Mouse (Mus musculus): Measurements from ENCODE around the gene Adgrg2.

Adgrg2 gene

DNA sequence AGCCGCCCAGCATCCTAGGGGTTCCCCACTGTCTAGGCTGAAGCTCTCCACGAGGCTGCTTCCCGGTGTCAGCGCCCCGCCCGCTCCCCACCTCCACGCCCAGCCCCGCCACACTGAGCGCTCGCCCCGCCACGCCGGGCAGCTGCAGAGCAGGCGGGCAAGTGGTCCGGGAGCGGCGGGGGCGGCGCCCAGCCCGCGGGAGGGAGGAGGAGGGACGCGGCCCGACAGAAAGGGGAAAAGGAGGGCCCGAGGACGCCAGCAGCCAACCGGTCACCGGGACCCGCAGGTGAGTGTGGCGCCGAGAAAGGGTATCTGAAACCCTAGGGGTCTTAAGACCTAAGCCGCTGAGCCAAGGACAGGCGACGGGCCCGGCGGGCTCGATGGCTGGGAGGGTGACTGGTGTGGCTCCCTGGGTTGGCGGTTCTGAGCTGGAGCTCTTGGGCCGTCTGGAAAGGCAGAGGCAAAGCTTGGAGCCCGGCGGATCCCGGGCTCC is at the start of gene Adgrg2:
Adgrg2 (plus strand) TSS at position 227 of the 493 bp plus-strand sequence.
- no peak for DNase-seq (ENCODE audit: low spot score)

- DNase-seq (ENCODE audit: low spot score), result no peak
These were observed 39.5 kb upstream of the Adgrg2 start for GRCm38 (mm10) chrX:160350995-160351394.

DNA sequence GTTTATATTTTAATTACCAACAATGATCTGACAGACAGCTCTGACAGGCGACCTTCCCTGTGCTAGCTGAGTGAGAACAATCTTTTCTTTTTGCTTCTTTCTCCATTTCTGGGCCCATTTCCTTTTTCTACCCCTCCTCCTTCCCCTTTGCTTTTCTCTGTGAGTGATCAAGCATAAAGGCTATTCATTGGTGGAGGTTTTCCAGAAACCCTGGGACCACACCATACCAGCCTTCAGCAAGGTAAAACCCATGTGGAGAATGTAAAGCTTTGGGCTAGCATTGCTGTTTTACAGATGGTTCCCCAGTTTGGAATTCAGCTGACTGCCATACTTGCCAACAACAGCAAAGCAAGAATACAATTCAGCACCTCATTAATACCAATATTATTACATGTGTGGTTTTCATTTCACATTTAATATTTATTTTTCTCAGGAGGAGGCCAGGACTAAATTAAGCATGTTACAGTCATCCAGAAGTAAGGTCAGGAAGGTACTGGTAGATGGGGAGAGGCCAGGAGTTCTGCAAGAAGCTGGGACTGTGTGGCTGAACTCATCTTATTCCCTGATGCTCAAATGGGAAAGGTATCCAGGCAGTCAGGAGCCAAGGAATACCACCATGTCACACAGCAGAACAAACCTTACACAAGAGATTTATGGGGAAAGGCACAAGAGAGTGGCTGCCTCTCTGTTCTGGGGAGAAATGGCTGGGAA is 38.4 kb upstream of the Adgrg2 start:
- no peak for DNase-seq (ENCODE audit: low spot score)

GRCm38 (mm10) chrX:160384748-160385501 is 5.6 kb upstream of the Adgrg2 start:
- DNase-seq (ENCODE audit: low spot score), result no peak

DNA sequence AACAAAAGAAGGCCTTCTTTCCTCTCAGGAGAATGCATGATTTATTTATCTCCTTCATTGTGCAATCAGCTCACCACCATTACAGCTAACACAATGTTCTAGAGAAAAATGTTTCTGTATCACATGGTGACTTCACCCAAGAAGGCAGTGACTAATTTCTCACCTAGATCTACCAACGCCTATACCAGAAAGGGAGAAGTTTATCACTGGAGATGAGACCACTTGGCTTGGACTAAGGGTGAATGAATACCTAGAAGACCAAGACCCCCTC is 5.1 kb upstream of the Adgrg2 start:
- no peak for DNase-seq (ENCODE audit: low spot score)

- DNase-seq (ENCODE audit: low spot score), result no peak
These were observed 22.5 kb downstream of the Adgrg2 start for GRCm38 (mm10) chrX:160412930-160413453.

DNA sequence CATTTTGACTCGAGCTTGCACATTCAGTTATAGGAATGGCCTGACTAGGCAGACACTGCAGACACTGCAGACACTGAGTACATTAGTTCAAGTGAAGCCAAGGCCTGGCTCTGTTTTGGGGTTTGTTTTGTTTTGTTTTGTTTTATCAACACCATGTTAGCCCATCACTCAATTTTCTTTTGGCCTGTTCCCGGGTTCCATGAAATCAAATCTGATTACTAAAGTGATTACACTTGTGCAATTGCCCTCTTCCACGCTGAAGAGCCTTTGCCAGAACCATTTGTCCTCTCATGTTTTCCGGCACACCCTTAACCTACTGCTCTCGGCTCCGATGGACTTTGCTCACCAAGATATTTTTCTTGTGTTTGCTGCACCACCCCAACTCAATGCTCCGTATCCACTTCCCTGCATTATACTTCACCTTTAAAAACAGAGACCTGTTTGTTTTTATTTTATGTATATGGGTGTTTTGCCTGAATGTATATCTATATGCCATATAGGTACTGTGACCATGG is 23.4 kb downstream of the Adgrg2 start:
- no peak for DNase-seq (ENCODE audit: low spot score)

DNA sequence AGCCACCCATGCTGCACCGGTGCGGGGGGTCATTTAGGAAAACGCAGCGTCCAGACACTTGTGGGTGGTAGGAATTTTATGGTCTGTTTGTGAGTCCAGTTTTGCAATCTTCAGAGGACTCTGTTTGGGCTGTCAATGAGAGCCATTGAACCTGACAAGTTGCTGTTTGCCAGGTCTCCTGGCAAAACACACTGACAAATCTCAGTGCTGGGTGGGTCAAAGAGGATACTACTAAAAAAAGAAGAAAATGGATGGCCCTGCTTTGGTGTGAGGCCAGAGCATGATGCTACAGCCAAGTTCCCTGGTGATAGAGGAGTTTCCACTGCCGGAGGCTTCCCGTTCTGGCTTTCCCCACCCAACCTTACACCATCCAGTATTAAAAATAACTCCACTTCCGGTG is 27.9 kb downstream of the Adgrg2 start:
- peak; percentile 35 for DNase-seq (ENCODE audit: low spot score)

DNA sequence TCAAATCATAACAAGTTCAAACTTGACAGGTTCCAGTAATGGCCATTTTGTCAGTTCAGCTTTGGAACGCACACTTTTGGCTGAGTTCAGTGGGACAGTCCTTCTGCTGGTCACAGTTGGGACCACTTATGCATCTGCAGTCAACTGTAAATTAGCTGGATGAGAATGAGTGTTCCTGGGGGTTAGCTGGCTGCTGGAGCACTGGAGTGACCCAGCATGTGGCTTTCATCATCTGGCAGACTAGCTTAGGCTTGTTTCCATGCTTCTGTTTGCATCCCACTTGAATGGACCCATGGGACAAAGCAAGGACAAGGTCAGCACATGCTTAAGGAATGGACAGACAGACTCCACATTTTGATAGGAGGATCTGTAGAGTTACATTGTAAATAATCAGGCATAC is 33.2 kb downstream of the Adgrg2 start:
- no peak for DNase-seq (ENCODE audit: low spot score)

DNA sequence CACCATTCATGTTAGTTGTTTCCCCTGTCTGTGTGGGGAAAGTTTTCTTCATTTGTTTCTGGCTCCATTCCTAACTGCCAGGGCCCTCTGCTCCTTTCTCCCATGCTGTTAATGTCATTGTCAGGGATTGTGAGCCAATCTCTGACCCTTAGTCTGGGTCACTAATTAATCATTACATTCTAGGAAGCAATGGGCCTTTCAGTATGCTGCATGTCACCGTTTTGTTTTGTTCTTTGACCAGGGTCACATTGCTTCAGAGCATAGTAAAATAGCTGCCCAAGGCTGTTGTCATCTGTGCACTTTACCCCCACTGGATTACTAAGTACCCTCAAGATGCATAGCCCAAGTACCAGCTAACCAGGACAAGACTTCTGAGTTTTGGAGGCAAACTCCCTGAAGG is 36.0 kb downstream of the Adgrg2 start:
- DNase-seq (ENCODE audit: low spot score), result peak; percentile 16

DNA sequence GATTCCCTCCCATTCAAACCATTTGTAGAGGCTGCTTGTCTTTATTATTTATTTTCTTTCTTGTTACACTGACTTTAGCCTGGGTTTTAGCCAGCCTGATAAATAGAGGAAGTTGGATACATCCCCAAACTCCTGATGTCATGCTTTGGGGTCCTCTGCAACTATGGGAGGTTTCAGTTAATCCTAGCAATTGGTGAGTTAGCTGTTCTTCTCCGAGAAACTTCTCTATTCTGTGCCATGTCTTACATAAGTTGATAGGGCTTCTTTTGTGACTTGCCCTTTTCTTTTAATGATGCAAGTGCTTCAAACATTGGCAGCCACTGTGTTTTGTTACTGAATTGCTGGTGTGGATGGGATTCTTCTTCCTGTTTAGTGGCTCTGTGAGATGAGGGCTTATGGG is 36.4 kb downstream of the Adgrg2 start:
- no peak for DNase-seq (ENCODE audit: low spot score)

DNA sequence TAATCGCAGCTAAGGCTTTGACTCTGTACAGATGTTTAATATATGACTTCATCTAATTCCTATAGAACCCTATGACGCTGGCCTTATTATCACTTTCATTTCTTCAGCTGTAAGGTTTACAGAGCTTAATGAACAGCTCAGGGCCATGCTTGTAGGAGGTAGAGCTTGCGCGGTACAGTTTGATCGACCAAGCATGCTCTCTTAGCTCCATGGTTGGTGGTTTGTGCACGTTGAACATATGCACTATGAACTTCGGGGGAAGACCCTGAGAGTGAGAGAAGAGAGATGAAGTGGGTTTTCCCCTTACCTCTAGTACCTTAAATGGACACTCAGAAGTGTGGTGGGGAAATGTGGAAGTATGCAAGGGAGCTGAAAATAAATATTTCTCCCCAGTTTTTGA is 41.7 kb downstream of the Adgrg2 start:
- no peak for DNase-seq (ENCODE audit: low spot score)

- DNase-seq (ENCODE audit: low spot score), result no peak
These were observed 50.8 kb downstream of the Adgrg2 start for GRCm38 (mm10) chrX:160441272-160441671.

GRCm38 (mm10) chrX:160448351-160448750 is 57.9 kb downstream of the Adgrg2 start:
- no peak for DNase-seq (ENCODE audit: low spot score)

GRCm38 (mm10) chrX:160449363-160449762 is 58.9 kb downstream of the Adgrg2 start:
- DNase-seq (ENCODE audit: low spot score), result no peak

DNA sequence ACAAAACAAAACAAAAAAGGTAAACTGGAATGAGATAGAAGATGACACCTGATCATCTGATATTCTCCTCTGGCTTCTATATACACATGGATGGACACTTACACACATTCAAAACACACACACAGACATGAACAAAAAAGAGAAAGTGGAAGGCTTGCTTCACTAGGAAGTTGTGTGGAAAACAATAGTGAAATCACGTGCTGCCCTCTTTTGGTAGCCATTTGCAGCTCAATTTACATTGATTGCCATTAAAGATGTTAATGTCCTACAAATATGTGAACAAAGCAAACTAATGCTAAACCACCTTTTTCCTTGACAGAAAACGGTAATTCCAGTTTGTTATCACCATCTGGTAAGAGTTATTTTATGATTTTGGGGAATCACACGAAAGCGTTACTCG is 65.2 kb downstream of the Adgrg2 start:
- no peak for DNase-seq (ENCODE audit: low spot score)

DNA sequence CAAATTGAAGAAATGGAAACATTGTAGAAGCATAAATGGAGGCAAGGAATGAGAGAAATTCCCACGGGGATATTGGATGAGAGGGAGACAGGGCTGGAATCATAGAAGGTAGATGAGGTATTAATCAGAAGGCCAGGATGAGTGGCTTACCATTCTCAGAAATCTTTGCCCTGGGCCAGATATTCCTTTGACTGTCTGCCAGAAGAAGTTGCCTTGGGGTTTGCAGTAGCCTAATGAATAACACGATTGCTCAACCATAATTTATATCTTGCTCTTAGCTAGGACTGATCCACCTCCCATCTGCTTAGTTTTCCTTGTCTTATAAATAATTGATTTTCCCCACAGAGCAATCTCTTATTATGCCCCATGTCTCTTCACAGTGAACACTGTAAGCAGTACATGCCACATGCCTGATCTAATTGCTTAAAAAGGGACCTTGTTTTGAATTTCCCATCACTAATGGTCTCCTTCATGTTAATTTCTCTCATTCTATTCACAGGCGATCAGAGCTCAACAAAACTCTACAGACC is 80.8 kb downstream of the Adgrg2 start:
- DNase-seq (ENCODE audit: low spot score), result no peak

GRCm38 (mm10) chrX:160489784-160490183 is 99.3 kb downstream of the Adgrg2 start:
- DNase-seq (ENCODE audit: low spot score), result no peak

- no peak for DNase-seq (ENCODE audit: low spot score)
These were observed 103.8 kb downstream of the Adgrg2 start for GRCm38 (mm10) chrX:160494333-160494732.

GRCm38 (mm10) chrX:160494921-160495320 is 104.4 kb downstream of the Adgrg2 start:
- peak; percentile 19 for DNase-seq (ENCODE audit: low spot score)

GRCm38 (mm10) chrX:160496473-160496872 is 106.0 kb downstream of the Adgrg2 start:
- DNase-seq (ENCODE audit: low spot score), result no peak

DNA sequence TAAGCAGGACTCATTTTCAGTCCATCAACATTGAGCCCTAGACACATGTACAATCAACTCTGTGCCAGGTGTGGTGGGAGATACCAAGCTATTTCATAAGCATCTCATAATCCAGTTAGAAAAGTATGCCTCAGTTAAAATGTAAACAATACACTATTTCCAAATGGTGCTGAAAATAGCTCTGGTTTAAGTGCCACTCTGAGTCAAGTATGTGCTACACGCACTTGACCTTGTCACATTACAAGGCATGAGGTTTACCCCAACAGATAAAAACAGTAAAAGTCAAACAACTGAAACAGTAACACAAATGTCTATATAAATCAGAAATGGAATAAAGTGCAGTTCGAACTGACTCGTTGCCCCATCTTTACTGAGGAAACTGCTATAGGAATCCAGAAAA is 110.6 kb downstream of the Adgrg2 start:
- peak; percentile 34 for DNase-seq (ENCODE audit: low spot score)

DNA sequence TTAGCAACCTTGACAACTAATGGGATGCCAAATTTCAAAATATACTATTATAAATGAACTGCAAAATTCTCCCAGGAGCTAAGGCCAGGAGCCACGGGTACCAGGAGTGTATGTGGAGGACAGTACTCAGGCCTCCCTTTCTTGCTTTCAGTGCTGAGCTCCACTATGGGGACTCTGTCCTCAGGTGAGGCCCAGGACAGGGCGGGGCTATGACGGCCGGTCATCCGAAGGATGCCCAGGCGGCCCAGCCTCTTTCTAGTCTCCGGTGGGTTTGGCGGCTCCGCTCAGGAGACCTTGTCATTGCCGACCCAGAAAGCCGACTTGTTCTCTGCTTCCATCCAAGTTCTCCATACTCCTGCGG is 111.2 kb downstream of the Adgrg2 start:
- no peak for DNase-seq (ENCODE audit: low spot score)

All from lung, postnatal 25 days (tissue).